Mouse (Mus musculus) heart, embryonic 11.5 days (tissue): ENCODE data around the gene Ralgps2. TPM values are rescaled to one million over a fixed set of nuclear protein-coding genes. Genes with fewer than 3 reads are reported as not detected.

ENCODE experiments used
- ATAC-seq: fragments of 200-750 bp; cut with Nextera tagmentation; replicated peaks from 2 replicates; pipeline ENCODE4 v1.8.0; 2017; ENCODE audit warnings: moderate library complexity; ENCODE audit not compliant: insufficient number of reproducible peaks, low FRiP score, low TSS enrichment
- H3K27ac ChIP-seq: fragments of 300-500 bp; sonication (generic); 2 replicates; pipeline ENCODE4 v1.5.1; 2014; ENCODE audit warnings: mild to moderate bottlenecking, low read depth, low read length
- H3K27me3 ChIP-seq: fragments of 300-500 bp; sonication (generic); 2 replicates; pipeline ENCODE4 v1.6.1; 2014; ENCODE audit warnings: mild to moderate bottlenecking, low read length, mixed read lengths; ENCODE audit not compliant: control insufficient read depth, insufficient read depth
- H3K36me3 ChIP-seq: fragments of 300-500 bp; sonication (generic); 2 replicates; pipeline ENCODE4 v1.6.1; 2014; ENCODE audit warnings: mild to moderate bottlenecking, low read length, moderate library complexity, mixed read lengths; ENCODE audit not compliant: control insufficient read depth, insufficient read depth
- H3K4me1 ChIP-seq: fragments of 300-500 bp; sonication (generic); 2 replicates; pipeline ENCODE4 v1.6.1; 2014; ENCODE audit warnings: low read length; ENCODE audit not compliant: control insufficient read depth, insufficient read depth
- H3K4me2 ChIP-seq: fragments of 300-500 bp; sonication (generic); 2 replicates; pipeline ENCODE4 v1.6.1; 2014; ENCODE audit warnings: mild to moderate bottlenecking, moderate library complexity
- H3K4me3 ChIP-seq: fragments of 300-500 bp; sonication (generic); 2 replicates; pipeline ENCODE4 v1.5.1; 2014; ENCODE audit warnings: low read depth, low read length
- H3K9ac ChIP-seq: fragments of 300-500 bp; sonication (generic); 2 replicates; pipeline ENCODE4 v1.6.1; 2014; ENCODE audit warnings: mild to moderate bottlenecking, low read depth, low read length, moderate library complexity
- H3K9me3 ChIP-seq: fragments of 300-500 bp; sonication (generic); replicated peaks from 2 replicates; pipeline ENCODE4 v1.6.1; 2016; ENCODE audit warnings: low read length; ENCODE audit not compliant: control insufficient read depth
- WGBS: fragments of 180-500 bp; shearing (Covaris S2); extraction: QIAGEN DNeasy Blood & Tissue Kit; methylation state at CpG from one replicate; pipeline ENCODE4 v1.1.7; 2014; ENCODE audit not compliant: insufficient replicate concordance; 5-methylcytosine and 5-hydroxymethylcytosine counted together
- polyA plus RNA-seq: library from polyadenylated mRNA; unstranded; fragments of >200 nt; fragmentation: Nextera tagmentation; extraction: Ambion mirVana; gene quantifications from 2 replicates; pipeline ENCODE4 v1.2.1, GENCODE M21; 2014

Gene Ralgps2
- polyA plus RNA-seq, 1 experiment from 2014 or later, result 44.1 TPM

GRCm38 (mm10) chr1:156864240-156864639, 75.2 kb downstream of the Ralgps2 start:
- no peak overlapping the region for H3K4me2 ChIP-seq
- no peaks in the 10 kb centered on the region for H3K27me3 ChIP-seq
- H3K27ac ChIP-seq, result no peak overlapping the region
- WGBS, result 64% methylated on average over 3 of the region's 3 CpGs
- H3K9me3 ChIP-seq, result no peaks in the 10 kb centered on the region
- H3K36me3 ChIP-seq, result no peaks in the 10 kb centered on the region
- H3K9ac ChIP-seq, result no peak overlapping the region
- H3K4me3 ChIP-seq, result no peak overlapping the region
- H3K4me1 ChIP-seq, result peaks cover 24% of the 10 kb centered on the region
- no peak for ATAC-seq

- H3K4me2 ChIP-seq, result no peak overlapping the region
- no peak overlapping the region for H3K4me3 ChIP-seq
- no peak overlapping the region for H3K27ac ChIP-seq
- WGBS, result 63% methylated on average over 3 of the region's 3 CpGs
- H3K4me1 ChIP-seq, result peaks cover 24% of the 10 kb centered on the region
- no peaks in the 10 kb centered on the region for H3K27me3 ChIP-seq
- H3K9ac ChIP-seq, result no peak overlapping the region
- H3K9me3 ChIP-seq, result no peaks in the 10 kb centered on the region
- H3K36me3 ChIP-seq, result no peaks in the 10 kb centered on the region
- ATAC-seq, result no peak
These were observed 75.7 kb downstream of the Ralgps2 start for GRCm38 (mm10) chr1:156863726-156864125.

GRCm38 (mm10) chr1:156861475-156862043, 77.9 kb downstream of the Ralgps2 start:
- Histone ChIP-seq H3K4me3 (no peak overlapping the region), H3K9ac (no peak overlapping the region), H3K9me3 (no peaks in the 10 kb centered on the region), H3K27me3 (no peaks in the 10 kb centered on the region), H3K36me3 (no peaks in the 10 kb centered on the region), H3K4me1 (peaks cover 11% of the 10 kb centered on the region), H3K4me2 (no peak overlapping the region), H3K27ac (no peak overlapping the region)
- no peak for ATAC-seq
- WGBS, result 58% methylated on average over 4 of the region's 4 CpGs

DNA sequence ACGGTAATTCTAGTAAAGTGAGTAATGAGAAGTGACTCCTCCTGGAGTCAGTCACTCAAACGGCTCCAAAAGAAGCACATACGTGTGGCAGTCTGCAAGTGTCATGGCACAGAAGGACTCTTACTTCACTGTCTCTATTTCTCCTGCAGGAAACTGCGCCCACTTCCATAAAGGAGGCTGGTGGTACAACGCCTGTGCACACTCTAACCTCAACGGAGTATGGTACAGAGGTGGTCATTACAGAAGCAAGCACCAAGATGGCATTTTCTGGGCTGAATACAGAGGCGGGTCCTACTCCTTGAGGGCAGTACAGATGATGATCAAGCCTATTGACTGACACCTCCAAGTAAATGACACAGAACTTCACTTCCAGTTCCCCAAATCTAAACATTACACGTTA, 79.2 kb downstream of the Ralgps2 start:
- WGBS, result 84% methylated on average over 8 of the region's 8 CpGs
- Histone ChIP-seq H3K9me3 (no peaks in the 10 kb centered on the region), H3K36me3 (no peaks in the 10 kb centered on the region), H3K27ac (no peak overlapping the region), H3K9ac (no peak overlapping the region), H3K27me3 (no peaks in the 10 kb centered on the region), H3K4me1 (peaks cover 6% of the 10 kb centered on the region; the same call in 1 of the 2 replicates), H3K4me3 (no peak overlapping the region), H3K4me2 (no peak overlapping the region)
- no peak for ATAC-seq

GRCm38 (mm10) chr1:156859711-156860250, 79.6 kb downstream of the Ralgps2 start:
- Histone ChIP-seq H3K4me3 (no peak overlapping the region), H3K36me3 (no peaks in the 10 kb centered on the region), H3K9me3 (no peaks in the 10 kb centered on the region), H3K4me1 (peaks cover 6% of the 10 kb centered on the region; the same call in 1 of the 2 replicates), H3K27ac (no peak overlapping the region), H3K4me2 (no peak overlapping the region), H3K9ac (no peak overlapping the region), H3K27me3 (no peaks in the 10 kb centered on the region)
- no peak for ATAC-seq
- WGBS, result 75% methylated on average over 2 of the region's 2 CpGs

GRCm38 (mm10) chr1:156859156-156859555, 80.3 kb downstream of the Ralgps2 start:
- Histone ChIP-seq H3K4me2 (no peak overlapping the region), H3K4me1 (peaks cover 6% of the 10 kb centered on the region; the same call in 1 of the 2 replicates), H3K27me3 (no peaks in the 10 kb centered on the region), H3K4me3 (no peak overlapping the region), H3K27ac (no peak overlapping the region), H3K9me3 (no peaks in the 10 kb centered on the region), H3K9ac (no peak overlapping the region), H3K36me3 (no peaks in the 10 kb centered on the region)
- ATAC-seq, result no peak
- 82% methylated on average over 2 of the region's 2 CpGs for WGBS

GRCm38 (mm10) chr1:156856666-156857065, 82.8 kb downstream of the Ralgps2 start:
- no peak for ATAC-seq
- Histone ChIP-seq H3K9me3 (no peaks in the 10 kb centered on the region), H3K36me3 (no peaks in the 10 kb centered on the region), H3K4me1 (no peaks in the 10 kb centered on the region), H3K27ac (no peak overlapping the region), H3K4me2 (no peak overlapping the region), H3K4me3 (no peak overlapping the region), H3K27me3 (no peaks in the 10 kb centered on the region), H3K9ac (no peak overlapping the region)
- WGBS, result 83% methylated on average over 2 of the region's 2 CpGs

GRCm38 (mm10) chr1:156854558-156854957, 84.9 kb downstream of the Ralgps2 start:
- no peak for ATAC-seq
- H3K4me3 ChIP-seq, result no peak overlapping the region
- no peaks in the 10 kb centered on the region for H3K27me3 ChIP-seq
- H3K4me2 ChIP-seq, result no peak overlapping the region
- no peaks in the 10 kb centered on the region for H3K36me3 ChIP-seq
- no peaks in the 10 kb centered on the region for H3K4me1 ChIP-seq
- 91% methylated on average over 4 of the region's 4 CpGs for WGBS
- no peak overlapping the region for H3K9ac ChIP-seq
- H3K9me3 ChIP-seq, result no peaks in the 10 kb centered on the region
- no peak overlapping the region for H3K27ac ChIP-seq

DNA sequence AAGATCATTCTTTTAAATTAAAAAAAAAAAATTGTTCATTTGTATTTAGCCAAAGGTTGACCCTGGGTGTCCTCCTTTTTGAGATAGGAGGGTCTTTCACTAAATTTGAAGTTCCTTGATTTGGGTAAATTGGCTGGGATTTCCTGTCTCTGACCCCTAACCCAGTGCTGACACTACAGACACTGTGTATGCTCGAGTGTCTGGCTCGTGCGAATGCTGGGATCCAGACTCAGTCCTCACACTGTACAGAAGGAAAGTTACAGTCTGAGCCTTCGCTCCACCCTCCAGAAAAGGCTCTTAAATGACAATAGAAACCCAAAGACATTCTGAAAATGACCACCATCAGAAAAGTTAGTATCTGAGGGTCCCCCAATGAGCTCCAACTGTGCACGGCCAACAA, 86.6 kb downstream of the Ralgps2 start:
- no peaks in the 10 kb centered on the region for H3K4me1 ChIP-seq
- H3K4me2 ChIP-seq, result no peak overlapping the region
- WGBS, result 71% methylated on average over 5 of the region's 5 CpGs
- no peak for ATAC-seq
- H3K27me3 ChIP-seq, result no peaks in the 10 kb centered on the region
- H3K9me3 ChIP-seq, result no peaks in the 10 kb centered on the region
- no peak overlapping the region for H3K4me3 ChIP-seq
- H3K27ac ChIP-seq, result no peak overlapping the region
- no peak overlapping the region for H3K9ac ChIP-seq
- H3K36me3 ChIP-seq, result no peaks in the 10 kb centered on the region
